Mouse (Mus musculus) kidney, embryonic 16.5 days (tissue): ENCODE data around the gene Kcna2. TPM values are rescaled to one million over a fixed set of nuclear protein-coding genes. Genes with fewer than 3 reads are reported as not detected.

Experiments used
- ATAC-seq: fragments of 200-750 bp; cut with Nextera tagmentation; 2 replicates; pipeline ENCODE4 v1.8.0; 2017; ENCODE audit warnings: moderate TSS enrichment; ENCODE audit not compliant: low FRiP score, low TSS enrichment
- H3K27ac ChIP-seq: fragments of 300-500 bp; sonication (generic); 2 replicates; pipeline ENCODE4 v1.5.1; 2014; ENCODE audit warnings: low read length
- H3K27me3 ChIP-seq: fragments of 300-500 bp; sonication (generic); 2 replicates; pipeline ENCODE4 v1.6.1; 2014; ENCODE audit warnings: low read length, control low read depth, mixed read lengths; ENCODE audit not compliant: insufficient read depth
- H3K36me3 ChIP-seq: fragments of 300-500 bp; sonication (generic); 2 replicates; pipeline ENCODE4 v1.6.1; 2014; ENCODE audit warnings: low read length, control low read depth, mixed read lengths; ENCODE audit not compliant: insufficient read depth
- H3K4me1 ChIP-seq: fragments of 300-500 bp; sonication (generic); 2 replicates; pipeline ENCODE4 v1.6.1; 2014; ENCODE audit warnings: low read length, control low read depth, mixed read lengths; ENCODE audit not compliant: insufficient read depth
- H3K4me2 ChIP-seq: fragments of 300-500 bp; sonication (generic); replicated peaks from 2 replicates; pipeline ENCODE4 v1.6.1; 2014; ENCODE audit warnings: low read depth, low read length
- H3K4me3 ChIP-seq: fragments of 300-500 bp; sonication (generic); 2 replicates; pipeline ENCODE4 v1.5.1; 2014; ENCODE audit warnings: mild to moderate bottlenecking, low read length
- H3K9ac ChIP-seq: fragments of 300-500 bp; sonication (generic); replicated peaks from 2 replicates; pipeline ENCODE4 v1.6.1; 2014; ENCODE audit warnings: low read length
- H3K9me3 ChIP-seq: fragments of 300-500 bp; sonication (generic); 2 replicates; pipeline ENCODE4 v1.6.1; 2016; ENCODE audit warnings: low read length, control low read depth
- WGBS: fragments of 180-500 bp; shearing (Covaris S2); extraction: QIAGEN DNeasy Blood & Tissue Kit; methylation state at CpG from one replicate; pipeline ENCODE4 v1.1.7; 2014; 5-methylcytosine and 5-hydroxymethylcytosine counted together
- polyA plus RNA-seq: library from polyadenylated mRNA; unstranded; fragments of >200 nt; fragmentation: Nextera tagmentation; extraction: Ambion mirVana; gene quantifications from 2 replicates; pipeline ENCODE4 v1.2.1, GENCODE M21; 2015

Kcna2 gene
- polyA plus RNA-seq, 1 experiment from 2014 or later = 0.02 TPM

GRCm38 (mm10) chr3:107134457-107134856 lies 33.5 kb downstream of the Kcna2 start:
- no peaks in the 10 kb centered on the region for H3K9me3 ChIP-seq
- no peak overlapping the region for H3K27ac ChIP-seq
- H3K9ac ChIP-seq = no peak overlapping the region
- WGBS = 84% methylated on average over 3 of the region's 3 CpGs
- ATAC-seq = no peak
- no peak overlapping the region for H3K4me3 ChIP-seq
- H3K4me1 ChIP-seq = no peaks in the 10 kb centered on the region
- no peaks in the 10 kb centered on the region for H3K36me3 ChIP-seq
- H3K27me3 ChIP-seq = no peaks in the 10 kb centered on the region
- no peak overlapping the region for H3K4me2 ChIP-seq

- 79% methylated on average over 7 of the region's 7 CpGs for WGBS
These were observed 46.2 kb downstream of the Kcna2 start for GRCm38 (mm10) chr3:107147126-107147525.

GRCm38 (mm10) chr3:107149006-107149405 lies 48.1 kb downstream of the Kcna2 start:
- WGBS = 77% methylated on average over 3 of the region's 3 CpGs

More at GRCm38 (mm10) chr3:107147126-107147525, 46.2 kb downstream of the Kcna2 start:
- no peak overlapping the region for H3K9ac ChIP-seq
- H3K4me1 ChIP-seq = no peaks in the 10 kb centered on the region
- no peak overlapping the region for H3K4me2 ChIP-seq
- H3K9me3 ChIP-seq = no peaks in the 10 kb centered on the region
- H3K27ac ChIP-seq = no peak overlapping the region
- H3K4me3 ChIP-seq = no peak overlapping the region
- ATAC-seq = no peak
- H3K27me3 ChIP-seq = no peaks in the 10 kb centered on the region
- H3K36me3 ChIP-seq = no peaks in the 10 kb centered on the region

GRCm38 (mm10) chr3:107150469-107150868 lies 49.5 kb downstream of the Kcna2 start:
- Histone ChIP-seq H3K4me3 (no peak overlapping the region), H3K4me2 (no peak overlapping the region), H3K27ac (no peak overlapping the region), H3K4me1 (no peaks in the 10 kb centered on the region), H3K9ac (no peak overlapping the region), H3K9me3 (no peaks in the 10 kb centered on the region), H3K36me3 (no peaks in the 10 kb centered on the region), H3K27me3 (no peaks in the 10 kb centered on the region)
- ATAC-seq = no peak
- 50% methylated on average over 3 of the region's 3 CpGs for WGBS

More at GRCm38 (mm10) chr3:107149006-107149405, 48.1 kb downstream of the Kcna2 start:
- H3K4me1 ChIP-seq = no peaks in the 10 kb centered on the region
- no peaks in the 10 kb centered on the region for H3K27me3 ChIP-seq
- no peak for ATAC-seq
- no peaks in the 10 kb centered on the region for H3K36me3 ChIP-seq
- no peak overlapping the region for H3K4me2 ChIP-seq
- no peak overlapping the region for H3K27ac ChIP-seq
- no peak overlapping the region for H3K9ac ChIP-seq
- no peaks in the 10 kb centered on the region for H3K9me3 ChIP-seq
- H3K4me3 ChIP-seq = no peak overlapping the region

GRCm38 (mm10) chr3:107150872-107151540 lies 50.1 kb downstream of the Kcna2 start:
- Histone ChIP-seq H3K27ac (no peak overlapping the region), H3K27me3 (no peaks in the 10 kb centered on the region), H3K4me1 (no peaks in the 10 kb centered on the region), H3K9ac (no peak overlapping the region), H3K36me3 (no peaks in the 10 kb centered on the region), H3K4me3 (no peak overlapping the region), H3K9me3 (no peaks in the 10 kb centered on the region), H3K4me2 (no peak overlapping the region)
- 58% methylated on average over 7 of the region's 7 CpGs for WGBS
- no peak for ATAC-seq

- peak; percentile 79 for ATAC-seq
- H3K27me3 ChIP-seq = no peaks in the 10 kb centered on the region
- no peak overlapping the region for H3K9ac ChIP-seq
- no peaks in the 10 kb centered on the region for H3K9me3 ChIP-seq
- H3K4me3 ChIP-seq = no peak overlapping the region
- no peak overlapping the region for H3K27ac ChIP-seq
- H3K4me1 ChIP-seq = no peaks in the 10 kb centered on the region
- no peak overlapping the region for H3K4me2 ChIP-seq
- no peaks in the 10 kb centered on the region for H3K36me3 ChIP-seq
- 84% methylated on average over 11 of the region's 11 CpGs for WGBS
These were observed 53.1 kb downstream of the Kcna2 start for GRCm38 (mm10) chr3:107153772-107154655.

GRCm38 (mm10) chr3:107158856-107159255 lies 57.9 kb downstream of the Kcna2 start:
- ATAC-seq = no peak
- whole genome bisulfite sequencing = 89% methylated on average over 7 of the region's 7 CpGs
- Histone ChIP-seq H3K4me3 (no peak overlapping the region), H3K27ac (no peak overlapping the region), H3K9me3 (no peaks in the 10 kb centered on the region), H3K4me2 (no peak overlapping the region), H3K36me3 (no peaks in the 10 kb centered on the region), H3K9ac (no peak overlapping the region), H3K27me3 (no peaks in the 10 kb centered on the region), H3K4me1 (0 out of 2 replicates have a peak, but pooled peaks cover 5% of the 10 kb centered on the region)

GRCm38 (mm10) chr3:107159418-107159817 lies 58.5 kb downstream of the Kcna2 start:
- no peaks in the 10 kb centered on the region for H3K27me3 ChIP-seq
- 63% methylated on average over 3 of the region's 3 CpGs for WGBS
- no peak overlapping the region for H3K4me3 ChIP-seq
- H3K27ac ChIP-seq = no peak overlapping the region
- no peak for ATAC-seq
- H3K36me3 ChIP-seq = no peaks in the 10 kb centered on the region
- H3K4me2 ChIP-seq = peak overlapping the region; percentile 49
- H3K4me1 ChIP-seq = 0 out of 2 replicates have a peak, but pooled peaks cover 5% of the 10 kb centered on the region
- no peak overlapping the region for H3K9ac ChIP-seq
- H3K9me3 ChIP-seq = no peaks in the 10 kb centered on the region

GRCm38 (mm10) chr3:107159859-107160324 lies 58.9 kb downstream of the Kcna2 start:
- Histone ChIP-seq H3K4me3 (peak overlapping the region; percentile 26), H3K4me1 (0 out of 2 replicates have a peak, but pooled peaks cover 5% of the 10 kb centered on the region), H3K9me3 (no peaks in the 10 kb centered on the region), H3K27me3 (no peaks in the 10 kb centered on the region), H3K36me3 (no peaks in the 10 kb centered on the region), H3K4me2 (peak overlapping the region; percentile 49), H3K9ac (no peak overlapping the region), H3K27ac (no peak overlapping the region)
- peak; percentile 78 for ATAC-seq
- WGBS = 3% methylated on average over 17 of the region's 17 CpGs
